Mouse (Mus musculus): Measurements from ENCODE around the gene Rnf40. TPM values are rescaled to one million over a fixed set of nuclear protein-coding genes. Genes with fewer than 3 reads are reported as not detected.
"Not testable (repeated sequence)": the region's sequence is repeated elsewhere in the genome, so short reads cannot be mapped to it uniquely, and the experiment has no call there.

Gene Rnf40
- polyA plus RNA-seq, 1 experiment: 4.4 TPM

DNA sequence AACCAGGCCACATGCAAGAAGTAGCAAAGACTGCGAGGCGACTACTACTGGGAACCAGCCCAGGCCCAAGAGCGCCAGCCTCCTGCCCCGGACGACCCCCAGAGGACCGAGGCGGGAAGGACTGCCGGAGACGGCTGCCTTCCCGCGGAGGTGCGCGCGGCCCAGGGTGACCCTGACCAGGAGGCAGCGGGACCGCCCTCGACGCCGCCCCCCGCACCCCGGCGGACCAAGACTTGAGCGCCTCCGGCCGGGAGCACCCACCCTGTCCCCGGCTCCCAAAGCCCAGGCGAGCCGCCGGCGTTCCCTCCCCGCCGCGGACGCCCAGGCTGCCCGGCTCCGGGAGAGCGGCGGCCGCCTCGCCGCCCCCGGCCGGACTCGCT lies 25.9 kb downstream of the Rnf40 start:
- H3K4me3 ChIP-seq (replicated peaks): peak overlapping the region; percentile 74
- peaks cover 16% of the 10 kb centered on the region for H3K9me3 ChIP-seq (ENCODE audit: control insufficient read depth, low read length)
- H3K36me3 ChIP-seq (ENCODE audit: control insufficient read depth): peaks cover 29% of the 10 kb centered on the region
- H3K27me3 ChIP-seq (ENCODE audit: control insufficient read depth): peaks cover 32% of the 10 kb centered on the region
- TF ChIP-seq TAL1 (IDR thresholded peaks at IDR 0.05; ENCODE audit: low read length) (no peak), GATA1 (IDR thresholded peaks at IDR 0.05; ENCODE audit: low read length) (no peak)
- H3K4me1 ChIP-seq (ENCODE audit: control insufficient read depth): peaks cover 30% of the 10 kb centered on the region

DNA sequence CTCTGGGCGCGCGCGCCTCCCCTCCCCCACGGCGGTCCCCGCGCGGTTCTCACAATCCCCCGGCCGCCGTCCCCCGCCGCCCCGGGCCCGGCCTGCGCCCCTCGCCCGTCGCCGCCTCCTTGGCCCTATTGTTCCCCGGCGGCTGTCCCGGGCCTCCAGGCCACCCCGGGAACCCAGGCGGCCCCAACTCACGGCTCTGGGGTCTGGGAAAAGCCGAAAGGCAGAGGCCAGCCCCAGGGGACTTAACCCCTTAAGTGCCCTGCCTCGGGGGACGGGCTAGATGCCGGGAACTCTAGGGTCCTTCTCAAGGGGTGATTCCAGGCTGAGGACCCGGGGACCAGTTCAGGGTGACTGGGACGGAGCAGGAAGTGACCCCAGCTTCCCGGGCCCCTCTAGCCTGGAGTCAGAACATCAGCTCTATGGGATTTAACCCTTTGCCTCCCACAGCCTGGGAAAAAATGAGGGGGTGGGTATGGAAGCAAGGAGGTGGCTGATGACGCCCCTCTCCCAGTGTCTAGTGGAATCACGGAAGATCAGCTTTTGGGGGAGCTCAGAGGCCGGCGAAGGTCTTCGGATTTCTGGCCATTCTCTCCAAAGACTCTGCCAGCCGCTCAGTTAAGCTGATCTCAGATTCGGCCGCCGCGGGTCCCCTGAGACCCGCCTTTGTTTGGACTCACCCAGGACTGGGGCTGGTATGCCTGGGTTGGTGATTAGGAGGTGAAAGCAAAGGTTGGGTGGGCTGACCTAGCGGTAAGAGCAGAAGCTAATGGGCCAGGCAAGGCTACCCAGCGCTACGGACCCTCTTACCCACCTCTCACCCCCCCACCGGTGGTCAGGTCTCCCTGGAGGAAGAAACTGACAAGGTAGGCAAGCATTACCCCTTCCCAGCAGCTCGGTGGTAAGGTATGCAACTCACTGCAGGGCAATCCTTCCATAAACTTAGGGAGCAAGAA lies 26.6 kb downstream of the Rnf40 start, which contains the start of gene Zfp629:
Gene Zfp629 (minus strand): TSS at position 907 of the 953 bp plus-strand sequence.
- Histone ChIP-seq H3K36me3 (ENCODE audit: control insufficient read depth) (peaks cover 25% of the 10 kb centered on the region), H3K4me3 (replicated peaks) (peak within 1 kb of the TSS; percentile 74), H3K9me3 (ENCODE audit: control insufficient read depth, low read length) (peaks cover 16% of the 10 kb centered on the region), H3K27me3 (ENCODE audit: control insufficient read depth) (peaks cover 32% of the 10 kb centered on the region), H3K4me1 (ENCODE audit: control insufficient read depth) (peaks cover 30% of the 10 kb centered on the region)
- TF ChIP-seq TAL1 (IDR thresholded peaks at IDR 0.05; ENCODE audit: low read length): no peak
- TF ChIP-seq GATA1 (IDR thresholded peaks at IDR 0.05; ENCODE audit: low read length): no peak

DNA sequence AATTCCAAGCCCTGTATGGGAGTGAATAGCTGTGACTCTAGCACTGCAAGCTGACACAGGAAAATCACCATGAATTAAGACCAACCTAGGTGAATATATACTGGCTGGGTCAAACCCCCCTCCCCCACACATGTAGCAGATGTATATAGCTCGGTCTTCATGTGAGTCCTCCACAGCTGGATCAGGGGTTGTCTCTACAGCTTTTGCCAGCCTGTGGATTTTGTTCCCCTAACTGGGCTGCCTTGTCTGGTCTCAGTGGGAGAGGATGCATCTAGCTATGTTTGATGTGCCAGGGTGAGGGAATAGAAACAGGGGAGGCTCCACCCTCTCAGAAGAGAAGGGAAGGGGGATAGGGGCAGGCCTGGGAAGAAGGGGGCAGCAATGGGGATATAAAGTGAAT lies 27.8 kb downstream of the Rnf40 start:
- peaks cover 10% of the 10 kb centered on the region for H3K9me3 ChIP-seq (ENCODE audit: control insufficient read depth, low read length)
- no peak for TF ChIP-seq GATA1 (IDR thresholded peaks at IDR 0.05; ENCODE audit: low read length)
- no peak overlapping the region for H3K4me3 ChIP-seq (replicated peaks)
- peaks cover 30% of the 10 kb centered on the region for H3K4me1 ChIP-seq (ENCODE audit: control insufficient read depth)
- peaks cover 32% of the 10 kb centered on the region for H3K27me3 ChIP-seq (ENCODE audit: control insufficient read depth)
- H3K36me3 ChIP-seq (ENCODE audit: control insufficient read depth): peaks cover 13% of the 10 kb centered on the region

DNA sequence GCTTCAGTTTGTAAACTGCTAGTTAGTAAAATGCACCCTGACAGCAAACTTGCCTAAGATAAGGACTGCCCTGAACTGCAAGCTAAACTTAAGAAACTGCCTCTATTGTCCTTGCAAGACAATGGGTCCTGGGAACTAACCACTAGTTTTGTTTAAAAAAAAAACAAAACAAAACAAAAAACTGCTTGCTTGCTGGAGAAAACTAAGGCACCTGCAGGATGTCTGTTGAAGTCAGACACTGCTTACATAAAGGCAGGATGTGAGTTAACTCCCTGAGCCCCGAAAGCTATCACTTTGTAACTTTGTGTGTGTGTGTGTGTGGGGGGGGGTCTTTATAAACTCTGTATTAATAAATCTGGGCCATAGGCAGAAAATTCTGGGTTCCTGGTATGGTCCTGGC lies 28.3 kb downstream of the Rnf40 start:
- peaks cover 30% of the 10 kb centered on the region for H3K4me1 ChIP-seq (ENCODE audit: control insufficient read depth)
- peaks cover 32% of the 10 kb centered on the region for H3K27me3 ChIP-seq (ENCODE audit: control insufficient read depth)
- H3K9me3 ChIP-seq (ENCODE audit: control insufficient read depth, low read length): peaks cover 5% of the 10 kb centered on the region
- H3K36me3 ChIP-seq (ENCODE audit: control insufficient read depth): peaks cover 8% of the 10 kb centered on the region
- TF ChIP-seq GATA1 (IDR thresholded peaks at IDR 0.05; ENCODE audit: low read length): no peak
- TF ChIP-seq TAL1 (IDR thresholded peaks at IDR 0.05; ENCODE audit: low read length): no peak
- no peak overlapping the region for H3K4me3 ChIP-seq (replicated peaks)

- Histone ChIP-seq H3K4me3 (replicated peaks) (no peak overlapping the region), H3K27me3 (ENCODE audit: control insufficient read depth) (peaks cover 32% of the 10 kb centered on the region)
Measured at GRCm38 (mm10) chr7:127617962-127618361, 29.4 kb downstream of the Rnf40 start.

GRCm38 (mm10) chr7:127618402-127618801 lies 29.8 kb downstream of the Rnf40 start:
- H3K9me3 ChIP-seq (ENCODE audit: control insufficient read depth, low read length): not testable (repeated sequence)

More at GRCm38 (mm10) chr7:127617962-127618361, 29.4 kb downstream of the Rnf40 start:
- TF ChIP-seq TAL1 (IDR thresholded peaks at IDR 0.05; ENCODE audit: low read length) (no peak), GATA1 (IDR thresholded peaks at IDR 0.05; ENCODE audit: low read length) (no peak)
- Histone ChIP-seq H3K4me1 (ENCODE audit: control insufficient read depth) (peaks cover 30% of the 10 kb centered on the region), H3K36me3 (ENCODE audit: control insufficient read depth) (no peaks in the 10 kb centered on the region), H3K9me3 (ENCODE audit: control insufficient read depth, low read length) (peaks cover 2% of the 10 kb centered on the region; the same call in 1 of the 2 replicates)

GRCm38 (mm10) chr7:127626039-127626438 lies 37.5 kb downstream of the Rnf40 start:
- Histone ChIP-seq H3K27me3 (ENCODE audit: control insufficient read depth) (no peaks in the 10 kb centered on the region), H3K9me3 (ENCODE audit: control insufficient read depth, low read length) (peaks cover 4% of the 10 kb centered on the region), H3K4me1 (ENCODE audit: control insufficient read depth) (peaks cover 31% of the 10 kb centered on the region), H3K36me3 (ENCODE audit: control insufficient read depth) (no peaks in the 10 kb centered on the region), H3K4me3 (replicated peaks) (peak overlapping the region; percentile 54)
- no peak for TF ChIP-seq GATA1 (IDR thresholded peaks at IDR 0.05; ENCODE audit: low read length)
- TF ChIP-seq TAL1 (IDR thresholded peaks at IDR 0.05; ENCODE audit: low read length): no peak

More at GRCm38 (mm10) chr7:127618402-127618801, 29.8 kb downstream of the Rnf40 start:
- H3K36me3 ChIP-seq (ENCODE audit: control insufficient read depth); H3K4me3 ChIP-seq (replicated peaks): not testable (repeated sequence)
- H3K4me1 ChIP-seq (ENCODE audit: control insufficient read depth): peaks cover 30% of the 10 kb centered on the region
- H3K27me3 ChIP-seq (ENCODE audit: control insufficient read depth): peaks cover 29% of the 10 kb centered on the region

- H3K4me3 ChIP-seq (replicated peaks): peak overlapping the region; percentile 54
- H3K27me3 ChIP-seq (ENCODE audit: control insufficient read depth): no peaks in the 10 kb centered on the region
- H3K4me1 ChIP-seq (ENCODE audit: control insufficient read depth): peaks cover 31% of the 10 kb centered on the region
- H3K36me3 ChIP-seq (ENCODE audit: control insufficient read depth): no peaks in the 10 kb centered on the region
- peaks cover 4% of the 10 kb centered on the region for H3K9me3 ChIP-seq (ENCODE audit: control insufficient read depth, low read length)
- peak; percentile 96 for TF ChIP-seq GATA1 (IDR thresholded peaks at IDR 0.05; ENCODE audit: low read length)
- TF ChIP-seq TAL1 (IDR thresholded peaks at IDR 0.05; ENCODE audit: low read length): peak; percentile 95
Measured at GRCm38 (mm10) chr7:127626471-127626870, 37.9 kb downstream of the Rnf40 start.

DNA sequence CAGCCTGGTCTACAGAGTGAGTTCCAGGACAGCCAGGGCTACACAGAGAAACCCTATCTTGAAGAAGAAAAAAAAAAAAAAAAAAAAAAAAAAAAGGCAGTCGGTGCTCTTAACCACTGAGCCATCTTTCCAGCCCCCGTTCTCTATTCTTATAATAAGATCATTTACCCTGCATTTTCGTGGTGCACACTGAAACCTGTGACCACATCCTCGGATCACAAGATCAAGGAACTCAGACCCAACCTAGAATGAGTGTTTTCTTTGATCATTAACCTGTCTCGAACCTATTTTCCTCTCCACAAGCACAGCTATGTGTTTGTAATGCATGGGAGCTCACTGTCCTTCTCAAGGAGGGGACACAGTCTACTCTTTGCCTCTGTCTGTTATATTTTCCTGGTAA lies 40.1 kb downstream of the Rnf40 start:
- no peak for TF ChIP-seq GATA1 (IDR thresholded peaks at IDR 0.05; ENCODE audit: low read length)
- TF ChIP-seq TAL1 (IDR thresholded peaks at IDR 0.05; ENCODE audit: low read length): no peak
- Histone ChIP-seq H3K4me3 (replicated peaks) (no peak overlapping the region), H3K9me3 (ENCODE audit: control insufficient read depth, low read length) (peaks cover 4% of the 10 kb centered on the region), H3K4me1 (ENCODE audit: control insufficient read depth) (peaks cover 31% of the 10 kb centered on the region), H3K27me3 (ENCODE audit: control insufficient read depth) (peaks cover 6% of the 10 kb centered on the region; the same call in 1 of the 2 replicates), H3K36me3 (ENCODE audit: control insufficient read depth) (no peaks in the 10 kb centered on the region)

Measured in erythroblast, embryonic 14.5 days (primary cell).